11 mouse cellular contexts compared by ENCODE assay signal in the genomic region with DNA sequence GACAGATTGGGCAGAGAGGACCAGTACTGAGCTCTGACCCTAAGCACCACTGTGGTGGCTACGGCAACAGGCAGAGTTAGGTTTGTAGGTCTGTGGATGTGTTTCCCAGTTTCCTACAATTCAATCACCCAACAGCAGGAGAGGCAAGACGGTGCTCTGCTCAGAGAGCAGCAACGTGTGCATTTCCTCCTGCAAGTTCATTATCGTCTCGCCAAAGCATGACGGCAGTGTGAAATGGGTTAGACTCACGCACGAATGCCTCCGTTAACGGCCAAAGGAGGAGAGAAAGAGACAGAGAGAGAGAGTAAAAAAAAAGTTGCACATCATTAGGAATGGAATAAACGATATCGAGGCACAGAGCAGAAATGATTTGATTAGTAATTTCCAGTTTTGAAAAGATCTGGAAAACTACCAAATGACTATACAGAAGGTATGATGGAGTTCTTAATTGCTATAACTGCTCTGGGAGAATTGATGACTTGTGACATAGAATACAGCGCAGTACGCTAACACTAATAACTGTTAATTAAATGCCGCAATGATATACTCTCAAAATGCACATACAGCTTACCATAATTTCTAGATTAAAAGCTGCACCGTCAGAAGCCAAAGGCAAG.
DNase-seq lines count a peak whose midpoint lies in the region; ATAC-seq lines count a peak whose summit lies in the region.
"Had no signal": no experiment of that assay in that cellular context is flagged by ENCODE, and none has a peak within 500 bp of the region (broad histone marks: within the 10 kb centered on the region; RNA-seq: fewer than 3 reads in every experiment).

No protein-coding gene starts in this region.

- 18% methylated on average over 16 of the region's 16 CpGs for WGBS in forebrain, embryonic 13.5 days
- 28% methylated on average over 16 of the region's 16 CpGs for WGBS in hindbrain, embryonic 16.5 days
- WGBS in neural tube, embryonic 14.5 days, result 24% methylated on average over 16 of the region's 16 CpGs

- H3K9me3 ChIP-seq in forebrain, embryonic 13.5 days (replicated peaks), result no peaks in the 10 kb centered on the region
- no peaks in the 10 kb centered on the region for H3K9me3 ChIP-seq in hindbrain, embryonic 16.5 days (ENCODE audit: control insufficient read depth, low read length)
- H3K9me3 ChIP-seq in neural tube, embryonic 14.5 days (ENCODE audit: control insufficient read depth, low read length), result no peaks in the 10 kb centered on the region

- DNase-seq in cerebellum, postnatal 14 days, result peak; percentile 30 to 43
- no peak for DNase-seq in cerebellum, adult 11-12 months
- DNase-seq in heart, adult 18-20 months, result no peak
- DNase-seq in urinary bladder, adult 2 months (ENCODE audit: low spot score), result no peak
- no peak for DNase-seq in right cerebral cortex, postnatal 10 days (ENCODE audit: low spot score in 2 of 2)
- DNase-seq: adrenal gland, postnatal 36 days; cerebellum, adult 18-20 months had no signal

- H3K9ac ChIP-seq in forebrain, embryonic 13.5 days, result peak overlapping the region; percentile 17; the same call in 1 of the 2 replicates
- no peak overlapping the region for H3K9ac ChIP-seq in hindbrain, embryonic 16.5 days (ENCODE audit: low read depth, low read length)
- no peak overlapping the region for H3K9ac ChIP-seq in neural tube, embryonic 14.5 days (replicated peaks; ENCODE audit: low read depth, low read length)

- peak overlapping the region; percentile 32 for H3K4me2 ChIP-seq in forebrain, embryonic 13.5 days
- H3K4me2 ChIP-seq in hindbrain, embryonic 16.5 days (ENCODE audit: low read length), result no peak overlapping the region
- H3K4me2 ChIP-seq in neural tube, embryonic 14.5 days (ENCODE audit: low read depth, low read length), result no peak overlapping the region

- H3K36me3 ChIP-seq in forebrain, embryonic 13.5 days (ENCODE audit: poor library complexity, severe bottlenecking), result peaks cover 4% of the 10 kb centered on the region; the same call in 1 of the 2 replicates
- H3K36me3 ChIP-seq in hindbrain, embryonic 16.5 days (ENCODE audit: control insufficient read depth, insufficient read depth, low read length), result no peaks in the 10 kb centered on the region
- H3K36me3 ChIP-seq in neural tube, embryonic 14.5 days (ENCODE audit: control insufficient read depth, insufficient read depth, low read length), result no peaks in the 10 kb centered on the region

- H3K27me3 ChIP-seq in forebrain, embryonic 13.5 days, result no peaks in the 10 kb centered on the region
- no peaks in the 10 kb centered on the region for H3K27me3 ChIP-seq in hindbrain, embryonic 16.5 days (replicated peaks; ENCODE audit: control insufficient read depth, insufficient read depth, low read length)
- no peaks in the 10 kb centered on the region for H3K27me3 ChIP-seq in neural tube, embryonic 14.5 days (ENCODE audit: control insufficient read depth, insufficient read depth, low read length)

- ATAC-seq in forebrain, embryonic 13.5 days, result peak; percentile 60
- peak; percentile 18; the same call in 1 of the 2 replicates for ATAC-seq in hindbrain, embryonic 16.5 days
- ATAC-seq in neural tube, embryonic 14.5 days (ENCODE audit: low read depth), result peak; percentile 64
- ATAC-seq: lung, postnatal 0 days had no signal

- H3K4me1 ChIP-seq in forebrain, embryonic 13.5 days, result peaks cover 35% of the 10 kb centered on the region
- peaks cover 23% of the 10 kb centered on the region for H3K4me1 ChIP-seq in hindbrain, embryonic 16.5 days (ENCODE audit: control insufficient read depth, insufficient read depth, low read depth, low read length)
- H3K4me1 ChIP-seq in neural tube, embryonic 14.5 days (ENCODE audit: control insufficient read depth, insufficient read depth, low read length), result peaks cover 33% of the 10 kb centered on the region; the same call in 1 of the 2 replicates

- H3K4me3 ChIP-seq in forebrain, embryonic 13.5 days, result no peak overlapping the region
- H3K4me3 ChIP-seq in hindbrain, embryonic 16.5 days (ENCODE audit: low read length), result no peak overlapping the region
- no peak overlapping the region for H3K4me3 ChIP-seq in neural tube, embryonic 14.5 days (ENCODE audit: low read depth, low read length)

- peak overlapping the region; percentile 62 for H3K27ac ChIP-seq in forebrain, embryonic 13.5 days
- peak overlapping the region; percentile 58; the same call in 1 of the 2 replicates for H3K27ac ChIP-seq in hindbrain, embryonic 16.5 days (ENCODE audit: low read depth, low read length)
- peak overlapping the region; percentile 50; the same call in 1 of the 2 replicates for H3K27ac ChIP-seq in neural tube, embryonic 14.5 days (ENCODE audit: low read depth, low read length)

Comparison
In these comparisons a context has a peak if more than half of its experiments do, and no peak if none do; other contexts are left out.
1. DNase-seq: peak in cerebellum, postnatal 14 days (2 of 2); none in cerebellum, adult 11-12 months (single experiment), heart, adult 18-20 months (0 of 2), urinary bladder, adult 2 months (single experiment) and right cerebral cortex, postnatal 10 days (0 of 2).
2. Peak in every context shown above with its lines, with median percentiles within 50 percentile points of each other: ATAC-seq and H3K27ac ChIP-seq.